Mouse (Mus musculus): ENCODE measurements at regions not wholly inside any gene's neighbourhood (a gene's known extent, or its start where the extent isn't known, plus 50 kb on each side); places are given as distances from the start of the nearest gene placed in this dataset.
"Not testable (repeated sequence)": the region's sequence is repeated elsewhere in the genome, so short reads cannot be mapped to it uniquely, and the experiment has no call there.

- DNase-seq, result no peak
Measured at GRCm38 (mm10) chr10:16171251-16171650, 1453.2 kb upstream of the Gje1 start.

GRCm38 (mm10) chr10:16159542-16159941 lies 1441.5 kb upstream of the Gje1 start:
- not testable (repeated sequence) for DNase-seq

DNA sequence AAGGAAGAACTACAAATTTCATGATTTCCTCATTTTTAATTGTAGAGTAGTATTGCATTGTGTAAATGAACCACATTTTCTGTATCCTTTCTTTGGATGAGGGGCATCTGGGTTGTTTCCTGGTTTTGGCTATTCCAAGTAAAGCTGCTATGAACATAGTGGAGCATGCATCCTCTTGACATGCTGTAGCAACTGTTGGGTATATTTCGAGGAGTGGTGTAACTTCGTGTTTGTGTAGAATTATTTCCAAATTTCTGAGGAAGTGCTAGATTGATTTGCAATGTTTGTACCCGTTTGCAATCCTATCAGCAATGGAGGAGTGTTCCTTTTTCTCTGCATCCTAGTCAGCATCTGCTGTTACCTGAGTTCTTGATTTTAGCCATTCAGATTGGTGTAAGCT lies 1440.4 kb upstream of the Gje1 start:
- no peak for DNase-seq

GRCm38 (mm10) chr10:16156954-16157353 lies 1438.9 kb upstream of the Gje1 start:
- no peak for DNase-seq

DNA sequence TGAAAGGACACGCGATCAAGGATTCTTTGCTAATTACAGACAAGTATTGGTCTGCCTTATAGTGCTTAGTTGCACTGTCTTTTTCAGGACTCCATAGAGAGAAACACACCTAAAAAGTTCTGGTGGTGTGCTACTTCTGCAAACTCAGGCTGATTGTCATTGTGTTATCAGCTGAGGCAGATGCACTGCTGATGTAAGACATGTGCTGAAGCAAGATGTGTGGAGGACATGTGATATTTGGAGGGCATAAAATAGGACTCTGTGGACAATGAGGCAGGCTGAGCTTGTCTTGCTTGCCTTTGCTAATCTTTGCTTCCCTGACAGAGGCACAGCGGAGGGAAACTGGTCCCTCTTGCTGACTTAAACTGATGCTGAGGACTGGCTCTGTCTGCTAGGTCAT lies 1431.0 kb upstream of the Gje1 start:
- DNase-seq, result no peak

- no peak for DNase-seq
Measured at GRCm38 (mm10) chr10:16145397-16145796, 1427.4 kb upstream of the Gje1 start.

- DNase-seq, result no peak
Measured at GRCm38 (mm10) chr10:16123902-16124301, 1405.9 kb upstream of the Gje1 start.

GRCm38 (mm10) chr10:16088210-16088609 lies 1370.2 kb upstream of the Gje1 start:
- DNase-seq, result no peak

DNA sequence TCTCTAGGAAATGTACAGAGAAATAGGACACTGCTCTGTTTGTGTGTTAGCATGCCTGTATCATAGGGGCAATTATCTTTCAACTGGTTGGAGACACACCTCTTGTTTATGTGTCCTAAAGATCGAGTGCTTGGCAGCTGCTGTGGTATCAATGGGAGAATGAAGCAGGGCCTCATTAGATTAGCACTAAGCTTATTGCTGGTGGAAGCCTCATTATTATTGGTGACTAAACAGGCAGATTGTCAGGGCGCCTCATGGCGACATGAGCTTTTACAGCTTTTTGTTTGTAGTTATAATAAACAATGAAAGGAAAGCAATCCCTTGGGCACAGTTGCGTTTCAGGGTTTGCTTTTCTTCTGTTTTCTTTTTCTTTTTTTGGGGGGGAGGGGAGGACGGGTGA lies 1335.0 kb upstream of the Gje1 start:
- DNase-seq, result no peak

- no peak for DNase-seq
Measured at GRCm38 (mm10) chr10:16052463-16052889, 1334.5 kb upstream of the Gje1 start.

- no peak for DNase-seq
Measured at GRCm38 (mm10) chr10:16036255-16036654, 1318.2 kb upstream of the Gje1 start.

DNA sequence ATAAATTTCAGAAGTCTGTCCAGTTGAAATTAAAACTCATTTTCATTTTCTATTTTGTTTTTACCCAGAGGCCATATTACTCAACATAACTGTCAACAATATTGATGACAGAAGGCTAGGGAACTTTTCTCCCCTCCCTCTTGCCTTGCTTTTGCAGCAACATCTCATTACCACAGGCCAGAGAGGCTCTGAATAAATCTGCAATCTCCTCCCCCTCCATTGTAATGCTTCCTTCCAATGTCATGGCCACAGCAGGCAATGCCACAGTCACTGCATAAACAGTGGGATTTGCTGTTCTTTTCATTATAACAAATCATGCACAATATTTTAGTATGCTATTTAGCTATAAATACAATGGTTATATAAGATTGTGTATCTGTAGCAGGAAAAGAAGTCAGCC lies 1315.1 kb upstream of the Gje1 start:
- DNase-seq, result no peak

DNA sequence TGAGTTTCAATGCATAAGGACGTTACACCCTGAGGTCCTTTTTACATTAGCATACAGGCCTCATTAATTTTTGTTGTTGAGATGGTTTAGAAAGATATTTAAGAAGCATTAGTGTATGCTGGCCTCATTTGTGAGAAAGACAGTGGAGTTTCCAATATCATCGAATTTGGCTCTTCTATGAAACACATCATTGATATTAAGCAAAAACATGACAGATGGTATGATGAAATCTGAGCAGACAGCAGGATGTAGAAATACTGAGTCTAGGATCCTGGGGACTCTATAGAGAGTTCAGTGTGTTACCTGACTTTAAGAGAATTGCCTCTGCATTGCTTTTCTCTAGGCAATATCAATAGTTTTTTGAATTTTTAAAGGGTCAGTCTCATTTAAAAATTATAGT lies 1312.8 kb upstream of the Gje1 start:
- DNase-seq, result no peak

DNA sequence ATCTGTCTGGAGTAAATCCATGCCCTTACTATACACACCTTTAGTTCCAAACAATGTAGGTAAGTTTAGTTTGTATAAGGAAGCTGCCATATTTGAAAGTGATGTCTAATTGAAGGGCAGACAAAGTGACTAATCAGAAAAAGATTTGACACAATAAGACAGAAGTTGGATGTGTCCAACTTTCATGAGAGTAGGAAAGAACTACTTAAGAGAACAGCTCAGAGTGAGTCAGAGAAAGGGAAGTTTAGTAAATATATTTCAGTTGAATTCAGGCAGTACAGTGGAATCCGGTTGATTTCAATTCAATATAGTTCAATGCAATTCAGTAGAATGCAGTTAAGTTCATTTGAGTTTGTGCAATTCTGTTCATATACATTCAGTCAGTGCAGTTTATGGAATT lies 1296.8 kb upstream of the Gje1 start:
- no peak for DNase-seq

- DNase-seq, result peak; percentile 4
Measured at GRCm38 (mm10) chr10:16001246-16001645, 1283.2 kb upstream of the Gje1 start.

DNA sequence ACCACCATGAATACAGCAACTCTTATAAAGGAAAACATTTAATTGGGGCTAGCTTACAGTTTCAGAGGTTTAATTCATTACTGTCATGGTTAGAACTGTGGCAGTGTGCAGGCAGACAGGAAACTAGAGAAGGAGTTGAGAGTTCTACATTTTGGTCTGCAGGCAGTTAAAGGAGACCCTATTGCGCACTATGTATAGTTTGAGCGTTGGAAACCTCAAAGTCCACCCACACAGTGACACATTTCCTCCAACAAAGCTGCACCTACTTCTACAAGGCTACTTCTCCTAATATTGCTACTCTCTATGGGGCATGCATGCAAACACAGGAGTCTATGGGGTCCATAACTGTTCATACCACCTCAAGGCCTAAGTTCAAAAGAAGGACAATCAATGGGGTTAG lies 1275.3 kb upstream of the Gje1 start:
- DNase-seq, result no peak

Measured in cerebellum, adult 9-11 months (tissue).